Mouse (Mus musculus): ENCODE results near the gene Gm29609. TPM values are rescaled to one million over a fixed set of nuclear protein-coding genes. Genes with fewer than 3 reads are reported as not detected.

Gm29609 gene
- polyA plus RNA-seq, 2 experiments = 0.96 to 4.3 TPM

DNA sequence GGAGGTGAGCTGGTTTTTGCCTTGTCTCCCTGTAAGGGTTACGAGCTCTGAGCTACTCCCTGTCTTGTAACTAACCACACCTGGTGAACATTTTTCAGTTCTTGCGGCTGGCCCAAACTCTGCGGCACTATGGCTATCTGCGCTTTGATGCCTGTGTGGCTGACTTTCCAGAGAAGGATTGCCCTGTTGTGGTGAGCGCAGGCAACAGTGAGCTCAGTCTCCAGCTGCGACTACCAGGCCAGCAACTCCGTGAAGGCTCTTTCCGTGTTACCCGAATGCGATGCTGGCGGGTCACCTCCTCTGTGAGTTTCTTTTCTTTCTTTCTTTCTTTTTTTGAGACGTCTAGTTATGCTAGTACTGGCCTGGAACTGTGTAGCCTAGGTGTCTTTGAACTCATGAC lies 17.4 kb upstream of the Gm29609 start:
- no peak for TF ChIP-seq POLR2A (IDR thresholded peaks at IDR 0.05; ENCODE audit: borderline replicate concordance, extremely low read depth, insufficient read depth, insufficient read length)
- WGBS = 94% methylated on average over 12 of the region's 12 CpGs
- Histone ChIP-seq H3K27ac (replicated peaks; ENCODE audit: low read depth, low read length) (no peak overlapping the region), H3K4me2 (replicated peaks; ENCODE audit: low read depth, low read length, severe bottlenecking) (no peak overlapping the region), H3K4me1 (ENCODE audit: control insufficient read depth, insufficient read depth, low read length) (peaks cover 14% of the 10 kb centered on the region), H3K36me3 (ENCODE audit: control insufficient read depth, insufficient read depth, low read length) (peaks cover 67% of the 10 kb centered on the region), H3K9me3 (ENCODE audit: control insufficient read depth, low read length) (peaks cover 4% of the 10 kb centered on the region), H3K27me3 (ENCODE audit: control insufficient read depth, insufficient read depth, low read length) (no peaks in the 10 kb centered on the region), H3K4me3 (replicated peaks; ENCODE audit: low read length) (no peak overlapping the region), H3K9ac (ENCODE audit: low read depth, low read length, severe bottlenecking) (no peak overlapping the region)
- ATAC-seq (ENCODE audit: low FRiP score, low read depth) (no peak), DNase-seq (ENCODE audit: low spot score) (no peak)

DNA sequence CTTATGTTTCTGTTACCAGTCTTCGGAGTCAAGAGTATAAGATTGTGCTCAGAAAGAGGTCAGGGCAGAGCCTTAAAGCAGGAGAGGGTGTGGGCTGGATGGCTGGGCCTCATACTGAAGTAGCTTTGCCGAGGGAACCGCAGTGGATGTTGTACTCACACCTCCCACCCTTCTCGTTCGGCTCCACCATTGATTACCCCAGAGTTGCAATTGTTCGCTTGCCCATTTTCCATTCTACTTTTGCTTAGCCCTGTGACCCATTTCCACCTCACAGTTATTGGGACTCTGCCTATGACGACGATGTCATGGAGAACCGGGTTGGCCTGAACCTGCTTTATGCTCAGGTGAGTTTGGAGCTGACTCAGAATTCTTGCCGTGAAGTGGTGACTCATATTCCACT lies 16.5 kb upstream of the Gm29609 start:
- H3K9ac ChIP-seq (ENCODE audit: low read depth, low read length, severe bottlenecking) = no peak overlapping the region
- ATAC-seq (ENCODE audit: low FRiP score, low read depth) = no peak
- 96% methylated on average over 10 of the region's 10 CpGs for WGBS
- H3K4me1 ChIP-seq (ENCODE audit: control insufficient read depth, insufficient read depth, low read length) = peaks cover 21% of the 10 kb centered on the region
- H3K36me3 ChIP-seq (ENCODE audit: control insufficient read depth, insufficient read depth, low read length) = peaks cover 69% of the 10 kb centered on the region
- peaks cover 4% of the 10 kb centered on the region for H3K9me3 ChIP-seq (ENCODE audit: control insufficient read depth, low read length)
- H3K4me3 ChIP-seq (replicated peaks; ENCODE audit: low read length) = no peak overlapping the region
- no peaks in the 10 kb centered on the region for H3K27me3 ChIP-seq (ENCODE audit: control insufficient read depth, insufficient read depth, low read length)
- TF ChIP-seq POLR2A (IDR thresholded peaks at IDR 0.05; ENCODE audit: borderline replicate concordance, extremely low read depth, insufficient read depth, insufficient read length) = no peak
- no peak overlapping the region for H3K4me2 ChIP-seq (replicated peaks; ENCODE audit: low read depth, low read length, severe bottlenecking)
- no peak overlapping the region for H3K27ac ChIP-seq (replicated peaks; ENCODE audit: low read depth, low read length)
- DNase-seq (ENCODE audit: low spot score) = no peak

DNA sequence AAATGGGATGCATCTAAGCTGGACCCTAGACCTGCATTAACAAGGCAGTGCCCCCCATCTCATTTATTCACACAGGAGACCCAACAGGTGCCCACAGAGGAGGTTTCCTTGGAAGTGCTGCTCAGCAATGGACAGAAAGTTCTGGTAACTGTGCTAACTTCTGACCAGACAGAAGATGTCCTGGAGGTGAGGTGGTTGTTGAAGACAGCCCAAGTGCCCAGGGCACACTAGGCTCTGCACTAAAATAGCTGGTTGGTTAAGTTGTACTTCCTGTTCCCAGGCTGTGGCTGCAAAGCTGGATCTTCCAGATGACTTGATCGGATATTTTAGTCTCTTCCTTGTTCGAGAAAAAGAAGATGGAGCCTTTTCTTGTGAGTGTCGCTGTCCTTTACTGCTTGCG lies 16.0 kb upstream of the Gm29609 start:
- Histone ChIP-seq H3K27me3 (ENCODE audit: control insufficient read depth, insufficient read depth, low read length) (no peaks in the 10 kb centered on the region), H3K4me2 (replicated peaks; ENCODE audit: low read depth, low read length, severe bottlenecking) (no peak overlapping the region), H3K9ac (ENCODE audit: low read depth, low read length, severe bottlenecking) (no peak overlapping the region), H3K4me1 (ENCODE audit: control insufficient read depth, insufficient read depth, low read length) (peaks cover 20% of the 10 kb centered on the region), H3K36me3 (ENCODE audit: control insufficient read depth, insufficient read depth, low read length) (peaks cover 73% of the 10 kb centered on the region), H3K27ac (replicated peaks; ENCODE audit: low read depth, low read length) (no peak overlapping the region), H3K4me3 (replicated peaks; ENCODE audit: low read length) (no peak overlapping the region), H3K9me3 (ENCODE audit: control insufficient read depth, low read length) (peaks cover 4% of the 10 kb centered on the region)
- DNase-seq (ENCODE audit: low spot score) (no peak), ATAC-seq (ENCODE audit: low FRiP score, low read depth) (no peak)
- WGBS = 94% methylated on average over 4 of the region's 4 CpGs
- TF ChIP-seq POLR2A (IDR thresholded peaks at IDR 0.05; ENCODE audit: borderline replicate concordance, extremely low read depth, insufficient read depth, insufficient read length) = no peak

DNA sequence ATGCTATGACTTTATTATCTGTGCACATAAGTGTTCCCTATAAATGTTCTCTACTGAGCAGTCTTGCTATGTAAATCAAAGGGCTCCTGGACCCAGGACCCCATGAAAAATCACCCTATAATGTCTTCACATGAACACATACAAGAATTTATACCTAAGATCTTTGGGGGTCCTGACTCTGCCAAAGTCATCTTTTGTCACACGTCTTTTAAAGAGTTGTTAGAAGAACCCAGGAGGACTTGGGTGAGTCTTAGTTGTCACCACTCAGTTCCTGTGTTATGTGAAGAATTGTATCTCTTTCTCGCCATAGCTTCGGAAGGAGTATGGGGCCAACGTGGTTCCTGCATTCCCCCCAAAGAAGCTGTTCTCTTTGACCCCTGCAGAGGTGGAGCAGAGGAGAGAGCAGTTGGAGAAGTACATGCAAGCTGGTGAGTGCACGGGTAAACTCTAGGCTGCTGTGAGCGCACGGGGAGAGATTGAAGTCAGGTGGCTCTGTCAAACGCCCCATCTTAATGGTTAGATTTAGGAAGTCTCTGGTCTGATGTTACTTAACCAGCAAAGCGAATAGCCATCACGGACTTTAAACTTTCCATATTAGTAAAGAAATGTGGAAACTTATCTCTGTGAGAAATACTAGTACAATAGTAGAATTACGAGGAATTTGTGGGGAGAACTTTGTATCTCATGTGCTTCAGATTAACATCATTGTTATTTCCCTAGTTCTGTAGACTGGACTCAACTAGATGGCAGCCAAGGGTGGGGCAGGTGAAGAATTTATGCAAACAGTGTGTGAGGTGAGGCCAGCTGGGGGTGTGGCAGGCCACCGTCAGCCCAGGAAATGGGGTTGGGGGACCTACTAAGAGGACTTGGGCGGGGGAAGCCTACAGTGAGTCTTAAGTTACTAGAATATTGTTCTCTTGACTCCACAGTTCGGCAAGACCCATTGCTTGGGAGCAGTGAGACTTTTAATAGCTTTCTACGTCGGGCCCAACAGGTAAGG lies 15.1 kb upstream of the Gm29609 start:
- Histone ChIP-seq H3K4me2 (replicated peaks; ENCODE audit: low read depth, low read length, severe bottlenecking) (no peak overlapping the region), H3K9ac (ENCODE audit: low read depth, low read length, severe bottlenecking) (peak overlapping the region; percentile 92; the same call in 1 of the 2 replicates), H3K9me3 (ENCODE audit: control insufficient read depth, low read length) (no peaks in the 10 kb centered on the region), H3K4me1 (ENCODE audit: control insufficient read depth, insufficient read depth, low read length) (peaks cover 16% of the 10 kb centered on the region), H3K4me3 (replicated peaks; ENCODE audit: low read length) (peak overlapping the region; percentile 91; the same call in 1 of the 2 replicates), H3K36me3 (ENCODE audit: control insufficient read depth, insufficient read depth, low read length) (peaks cover 73% of the 10 kb centered on the region), H3K27ac (replicated peaks; ENCODE audit: low read depth, low read length) (no peak overlapping the region), H3K27me3 (ENCODE audit: control insufficient read depth, insufficient read depth, low read length) (no peaks in the 10 kb centered on the region)
- ATAC-seq (ENCODE audit: low FRiP score, low read depth) (no peak), DNase-seq (ENCODE audit: low spot score) (no peak)
- no peak for TF ChIP-seq POLR2A (IDR thresholded peaks at IDR 0.05; ENCODE audit: borderline replicate concordance, extremely low read depth, insufficient read depth, insufficient read length)
- 90% methylated on average over 16 of the region's 16 CpGs for WGBS

DNA sequence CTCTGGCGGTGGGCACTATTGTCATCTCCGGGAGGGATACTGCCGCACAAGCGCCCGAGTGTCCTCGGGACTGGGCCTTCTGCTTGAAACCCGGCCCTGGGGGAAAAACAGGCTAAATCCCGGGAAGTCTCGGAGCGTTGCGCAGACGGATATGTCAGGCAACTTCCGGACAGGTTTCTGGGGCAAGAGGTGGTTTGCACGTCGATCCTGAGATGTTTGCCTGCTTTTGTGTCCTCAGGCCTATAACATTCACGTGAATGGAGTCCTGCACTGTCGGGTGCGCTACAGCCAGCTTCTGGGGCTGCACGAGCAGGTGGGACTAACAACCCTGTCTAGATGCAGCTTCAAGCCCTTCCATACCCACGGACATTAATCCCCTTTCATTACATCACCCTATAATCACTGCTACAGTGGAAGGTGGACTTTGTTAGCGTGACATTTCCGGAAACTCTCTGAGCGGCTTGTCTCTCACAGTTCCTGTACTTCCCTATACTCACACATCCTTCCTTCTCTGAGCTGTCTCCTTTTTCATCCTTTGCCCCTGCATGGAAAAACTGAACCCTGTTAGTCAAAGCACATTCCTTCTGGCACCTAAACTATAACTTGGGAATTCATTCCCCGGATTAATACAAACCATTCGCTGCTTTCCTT lies 14.0 kb upstream of the Gm29609 start:
- DNase-seq (ENCODE audit: low spot score) (no peak), ATAC-seq (ENCODE audit: low FRiP score, low read depth) (0 out of 2 replicates have a peak, but pooled peaks have one; percentile 0)
- peaks cover 70% of the 10 kb centered on the region for H3K36me3 ChIP-seq (ENCODE audit: control insufficient read depth, insufficient read depth, low read length)
- H3K4me3 ChIP-seq (replicated peaks; ENCODE audit: low read length) = peak overlapping the region; percentile 91
- H3K27ac ChIP-seq (replicated peaks; ENCODE audit: low read depth, low read length) = peak overlapping the region; percentile 82
- TF ChIP-seq POLR2A (IDR thresholded peaks at IDR 0.05; ENCODE audit: borderline replicate concordance, extremely low read depth, insufficient read depth, insufficient read length) = no peak
- peak overlapping the region; percentile 92 for H3K9ac ChIP-seq (ENCODE audit: low read depth, low read length, severe bottlenecking)
- no peaks in the 10 kb centered on the region for H3K27me3 ChIP-seq (ENCODE audit: control insufficient read depth, insufficient read depth, low read length)
- no peaks in the 10 kb centered on the region for H3K9me3 ChIP-seq (ENCODE audit: control insufficient read depth, low read length)
- H3K4me1 ChIP-seq (ENCODE audit: control insufficient read depth, insufficient read depth, low read length) = peaks cover 16% of the 10 kb centered on the region
- 12% methylated on average over 25 of the region's 25 CpGs for WGBS
- H3K4me2 ChIP-seq (replicated peaks; ENCODE audit: low read depth, low read length, severe bottlenecking) = peak overlapping the region; percentile 91
